Mouse (Mus musculus) small intestine, adult 2 months (tissue): ENCODE data around the gene 2200002D01Rik. TPM values are rescaled to one million over a fixed set of nuclear protein-coding genes. Genes with fewer than 3 reads are reported as not detected.

ENCODE experiments used
- H3K27ac ChIP-seq: fragments of 200-500 bp; 2 replicates; pipeline ENCODE4 v1.5.1; 2012; ENCODE audit warnings: low read depth, low read length, control low read depth, inconsistent platforms; ENCODE audit not compliant: insufficient read depth
- H3K27me3 ChIP-seq: fragments of 200-500 bp; 2 replicates; pipeline ENCODE4 v1.6.1; 2012; ENCODE audit warnings: mild to moderate bottlenecking, moderate library complexity, low read length, inconsistent platforms; ENCODE audit not compliant: control insufficient read depth, insufficient read depth
- H3K36me3 ChIP-seq: fragments of 200-500 bp; 2 replicates; pipeline ENCODE4 v1.6.1; 2012; ENCODE audit warnings: mild to moderate bottlenecking, low read length, control low read depth, inconsistent platforms; ENCODE audit not compliant: control insufficient read depth, insufficient read depth
- H3K4me1 ChIP-seq: fragments of 200-500 bp; 2 replicates; pipeline ENCODE4 v1.6.1; 2012; ENCODE audit warnings: low read length, inconsistent platforms, mixed read lengths; ENCODE audit not compliant: control insufficient read depth, insufficient read depth, insufficient read length
- H3K4me3 ChIP-seq: fragments of 200-500 bp; 2 replicates; pipeline ENCODE4 v1.5.1; 2012; ENCODE audit warnings: low read depth, mild to moderate bottlenecking, control low read depth, inconsistent platforms, low read length, moderate library complexity
- CTCF ChIP-seq: fragments of 200-500 bp; IDR thresholded peaks from 2 replicates; pipeline ENCODE4 v1.5.1; 2012; ENCODE audit warnings: low read depth, mild to moderate bottlenecking, control low read depth, inconsistent platforms, low read length, moderate library complexity, mixed read lengths; ENCODE audit not compliant: insufficient replicate concordance, insufficient read length; ENCODE audit errors: extremely low read depth
- POLR2A ChIP-seq: fragments of 200-500 bp; IDR thresholded peaks from 2 replicates; pipeline ENCODE4 v1.6.1; 2012; ENCODE audit warnings: low read depth, mild to moderate bottlenecking, control low read depth, inconsistent platforms, low read length, moderate library complexity
- WGBS: fragments of 180-500 bp; shearing (Covaris S2); methylation state at CpG from one replicate; pipeline ENCODE4 v1.1.7; 2018; 5-methylcytosine and 5-hydroxymethylcytosine counted together
- polyA plus RNA-seq: library from polyadenylated mRNA; depleted of rRNA; stranded (reverse); fragments of >200 nt; gene quantifications from 2 replicates; pipeline ENCODE4 v1.2.3, GENCODE M21; 2012

2200002D01Rik gene
- polyA plus RNA-seq, 1 experiment = 852 TPM

DNA sequence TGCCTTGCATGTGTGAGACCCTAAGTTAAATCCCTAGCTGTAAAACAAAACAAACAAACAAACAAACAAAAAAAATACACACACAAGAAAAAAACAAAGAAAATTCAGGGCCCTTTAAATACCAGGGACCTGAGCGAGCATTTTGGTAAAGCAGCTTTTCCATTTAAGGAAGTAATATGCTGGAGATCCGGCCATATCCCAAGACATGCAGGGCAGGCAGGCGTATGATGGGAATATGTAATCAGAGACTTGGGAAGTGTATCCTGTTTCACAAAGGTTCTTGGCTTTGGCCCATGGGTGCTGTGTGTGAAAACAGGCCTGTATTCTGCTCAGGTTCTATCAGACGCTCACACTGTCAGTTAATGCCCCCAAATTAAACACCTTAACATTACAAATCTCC is 29.2 kb upstream of the 2200002D01Rik start:
- WGBS = 39% methylated on average over 4 of the region's 4 CpGs
- peak overlapping the region; percentile 3; the same call in 1 of the 2 replicates for H3K27ac ChIP-seq
- H3K4me1 ChIP-seq = peaks cover 27% of the 10 kb centered on the region; the same call in 1 of the 2 replicates
- peaks cover 32% of the 10 kb centered on the region for H3K36me3 ChIP-seq
- H3K4me3 ChIP-seq = peak overlapping the region; percentile 12; the same call in 1 of the 2 replicates
- no peaks in the 10 kb centered on the region for H3K27me3 ChIP-seq
- TF ChIP-seq POLR2A (no peak), CTCF (no peak)

DNA sequence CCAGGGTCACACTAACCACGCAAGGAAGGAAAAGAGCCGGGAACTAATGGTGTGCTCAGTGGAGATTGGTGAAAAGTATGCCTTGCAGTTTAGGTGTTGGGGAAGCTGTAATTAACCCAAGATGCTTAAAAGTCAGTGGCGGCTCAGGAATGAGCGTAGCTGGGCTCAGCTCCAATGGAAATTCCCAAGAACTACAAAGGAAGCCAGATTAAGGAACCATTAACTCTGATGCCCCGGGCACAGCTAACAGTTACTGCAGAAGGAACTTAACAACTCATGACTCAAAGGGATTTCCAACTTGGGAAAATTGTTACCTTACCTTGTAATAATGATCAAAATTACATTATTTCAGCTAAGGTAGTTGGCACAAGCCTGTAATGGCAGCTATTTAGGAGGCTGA is 28.4 kb upstream of the 2200002D01Rik start:
- TF ChIP-seq POLR2A (no peak), CTCF (no peak)
- Histone ChIP-seq H3K36me3 (peaks cover 32% of the 10 kb centered on the region), H3K27ac (peak overlapping the region; percentile 53), H3K27me3 (no peaks in the 10 kb centered on the region), H3K4me1 (peaks cover 24% of the 10 kb centered on the region; the same call in 1 of the 2 replicates), H3K4me3 (no peak overlapping the region)
- WGBS = 27% methylated on average over 5 of the region's 5 CpGs

DNA sequence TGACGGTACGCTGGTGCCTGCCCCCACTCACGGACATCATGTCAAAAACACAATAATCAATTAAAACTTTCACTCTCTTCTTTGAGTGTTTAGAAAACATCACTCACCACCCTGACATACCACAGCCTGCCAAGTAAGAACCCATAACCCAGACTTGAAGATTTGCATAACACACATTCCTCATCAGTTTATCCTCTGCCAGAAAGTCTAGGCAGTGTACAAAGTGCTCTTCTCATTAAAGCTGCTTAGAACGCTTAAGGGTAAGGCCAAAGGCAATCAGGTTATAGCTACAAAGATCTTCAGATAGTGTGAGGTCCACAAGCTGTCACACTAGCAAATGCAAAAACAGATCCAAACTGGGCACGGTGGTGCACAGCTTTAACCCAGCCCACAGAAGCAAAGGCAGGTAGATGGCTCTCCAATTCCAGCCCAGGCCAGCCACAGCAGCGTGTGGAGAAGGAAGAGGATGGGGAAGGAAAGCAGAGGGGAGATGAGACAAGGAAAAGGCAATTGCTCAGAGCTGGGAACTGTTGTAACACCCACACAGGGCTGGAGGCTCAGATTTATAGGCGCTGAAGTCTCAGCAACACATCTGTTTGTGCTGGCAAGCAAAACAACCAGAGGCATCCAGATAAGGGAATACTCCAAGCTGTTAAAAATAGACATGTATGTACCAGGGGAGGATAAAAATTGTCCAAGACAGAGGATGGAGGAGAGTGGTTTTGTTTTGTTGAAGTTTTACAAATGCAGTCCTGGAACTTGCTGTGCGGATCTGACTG is 23.6 kb upstream of the 2200002D01Rik start:
- peak overlapping the region; percentile 27 for H3K27ac ChIP-seq
- TF ChIP-seq CTCF = no peak
- TF ChIP-seq POLR2A = no peak
- WGBS = 36% methylated on average over 8 of the region's 8 CpGs
- no peaks in the 10 kb centered on the region for H3K27me3 ChIP-seq
- no peak overlapping the region for H3K4me3 ChIP-seq
- peaks cover 39% of the 10 kb centered on the region for H3K4me1 ChIP-seq
- peaks cover 23% of the 10 kb centered on the region for H3K36me3 ChIP-seq

DNA sequence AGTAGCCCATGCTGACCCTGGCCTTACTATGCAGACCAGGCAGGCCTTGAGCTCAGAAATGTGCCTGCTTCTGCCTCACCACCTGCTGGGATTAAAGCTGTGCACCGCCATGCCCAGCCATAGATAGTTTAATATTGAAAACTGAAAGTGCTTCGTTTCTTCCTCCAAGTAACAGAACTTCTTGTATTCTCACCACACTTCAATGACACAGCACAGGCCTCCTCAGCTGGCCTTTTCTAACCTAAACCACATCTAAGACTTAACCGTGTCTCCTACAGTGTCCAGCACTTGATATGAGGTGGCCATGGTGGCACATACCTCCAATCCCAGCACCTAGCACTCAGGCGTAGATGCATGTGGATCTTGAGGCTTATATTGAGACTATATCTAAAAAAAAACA is 22.2 kb upstream of the 2200002D01Rik start:
- 42% methylated on average over 4 of the region's 4 CpGs for WGBS
- no peak overlapping the region for H3K27ac ChIP-seq
- no peak for TF ChIP-seq POLR2A
- TF ChIP-seq CTCF = no peak

DNA sequence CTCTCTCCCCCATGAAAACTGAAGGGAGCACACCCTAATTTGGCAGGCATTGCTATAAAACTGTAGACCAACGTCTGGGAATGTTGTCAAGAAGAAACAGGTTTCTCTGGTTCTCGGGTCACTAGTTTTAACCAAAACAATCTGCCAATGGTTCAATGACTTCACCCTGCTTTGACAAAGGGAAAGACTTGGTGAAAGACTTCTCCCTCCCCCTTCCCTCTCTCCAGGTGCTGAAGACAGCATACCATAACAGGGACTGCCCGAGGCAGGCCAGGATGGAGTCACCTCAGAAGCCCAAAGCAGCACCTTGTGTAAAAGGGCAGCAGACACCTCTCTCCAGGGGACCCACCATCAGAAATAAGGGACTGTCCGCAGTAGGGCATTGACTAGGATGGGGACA is 18.7 kb upstream of the 2200002D01Rik start:
- peak overlapping the region; percentile 4; the same call in 1 of the 2 replicates for H3K27ac ChIP-seq
- H3K36me3 ChIP-seq = peaks cover 23% of the 10 kb centered on the region
- WGBS = 36% methylated on average over 4 of the region's 4 CpGs
- no peaks in the 10 kb centered on the region for H3K27me3 ChIP-seq
- H3K4me3 ChIP-seq = no peak overlapping the region
- TF ChIP-seq CTCF (no peak), POLR2A (no peak)
- H3K4me1 ChIP-seq = peaks cover 51% of the 10 kb centered on the region

More for the DNA sequence above, 22.2 kb upstream of the 2200002D01Rik start:
- Histone ChIP-seq H3K36me3 (peaks cover 20% of the 10 kb centered on the region), H3K4me3 (no peak overlapping the region), H3K4me1 (peaks cover 43% of the 10 kb centered on the region), H3K27me3 (no peaks in the 10 kb centered on the region)

DNA sequence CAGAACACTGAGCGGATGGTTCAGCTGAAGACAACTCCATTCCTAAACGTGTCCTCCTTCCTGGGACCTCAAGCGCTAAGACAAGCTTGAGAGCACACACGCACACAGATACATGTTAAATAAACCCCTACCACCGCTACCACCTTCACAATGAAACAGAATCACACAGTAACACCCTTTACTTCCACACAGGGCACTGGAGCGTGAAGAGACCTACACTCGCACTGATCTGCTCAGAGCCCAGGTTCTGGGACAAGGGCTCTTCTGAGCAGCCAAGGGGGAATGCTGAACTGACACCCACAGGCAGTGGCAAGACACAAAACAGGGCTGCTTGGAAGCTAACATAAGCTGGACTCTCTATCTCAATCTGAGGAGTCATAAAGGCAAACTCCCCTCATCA is 17.4 kb upstream of the 2200002D01Rik start:
- H3K27me3 ChIP-seq = no peaks in the 10 kb centered on the region
- peak overlapping the region; percentile 10 for H3K27ac ChIP-seq
- 62% methylated on average over 7 of the region's 7 CpGs for whole genome bisulfite sequencing
- H3K36me3 ChIP-seq = peaks cover 23% of the 10 kb centered on the region
- TF ChIP-seq POLR2A (no peak), CTCF (no peak)
- H3K4me1 ChIP-seq = peaks cover 43% of the 10 kb centered on the region
- H3K4me3 ChIP-seq = no peak overlapping the region

DNA sequence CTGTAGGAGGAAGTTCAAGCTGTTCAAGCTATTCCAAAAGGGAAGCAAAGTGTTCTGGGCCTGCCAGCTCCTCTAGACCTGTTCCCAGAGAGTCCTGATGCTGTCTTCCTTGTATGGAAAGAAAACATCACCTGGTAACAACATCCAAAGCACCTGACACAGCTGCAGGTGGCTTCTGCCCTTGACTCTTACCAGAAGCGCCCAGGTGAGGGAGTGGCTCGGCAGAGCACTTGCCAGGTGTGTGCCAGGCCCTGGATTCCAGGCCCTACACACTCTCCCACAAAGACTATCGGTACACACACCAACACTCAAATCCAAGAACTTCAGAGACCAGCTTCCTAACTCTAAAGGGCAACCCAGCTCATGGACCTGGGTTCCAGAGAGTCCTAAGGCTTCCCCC is 15.6 kb upstream of the 2200002D01Rik start:
- Histone ChIP-seq H3K4me1 (peaks cover 37% of the 10 kb centered on the region), H3K27ac (peak overlapping the region; percentile 72), H3K27me3 (no peaks in the 10 kb centered on the region), H3K4me3 (no peak overlapping the region), H3K36me3 (peaks cover 37% of the 10 kb centered on the region)
- TF ChIP-seq POLR2A (no peak), CTCF (no peak)
- 23% methylated on average over 3 of the region's 3 CpGs for WGBS
